ENCODE assay signal across 16 mouse cellular contexts in genomic region chr15:102156836-102157235, GRCm38 (mm10). TPM values are rescaled to one million over a fixed set of nuclear protein-coding genes. Genes with fewer than 3 reads are reported as not detected.
DNase-seq lines count a peak whose midpoint lies in the region; ATAC-seq and TF ChIP-seq lines count a peak whose summit lies in the region.
"Had no signal": no experiment of that assay in that cellular context is flagged by ENCODE, and none has a peak within 500 bp of the region (broad histone marks: within the 10 kb centered on the region; RNA-seq: fewer than 3 reads in every experiment).

No protein-coding gene starts in this region.

- TF ChIP-seq CTCF in E14TG2a.4 (conservative IDR thresholded peaks at IDR 0.05; ENCODE audit: low read length), result no peak

- no peaks in the 10 kb centered on the region for H3K9me3 ChIP-seq in E14TG2a.4 (ENCODE audit: low read length)
- H3K9me3 ChIP-seq in hindbrain, embryonic 10.5 days, result no peaks in the 10 kb centered on the region
- H3K9me3 ChIP-seq in midbrain, embryonic 13.5 days, result no peaks in the 10 kb centered on the region; the same call in 1 of the 2 replicates
- H3K9me3 ChIP-seq in kidney, embryonic 16.5 days (ENCODE audit: low read length), result no peaks in the 10 kb centered on the region
- H3K9me3 ChIP-seq: embryonic facial prominence, embryonic 15.5 days; neural tube, embryonic 13.5 days had no signal

- H3K9ac ChIP-seq in midbrain, embryonic 13.5 days (replicated peaks), result 0 out of 2 replicates have a peak overlapping the region, but pooled peaks have one; percentile 19
- no peak overlapping the region; the same call in 1 of the 2 replicates for H3K9ac ChIP-seq in kidney, embryonic 16.5 days (replicated peaks; ENCODE audit: low read length)
- H3K9ac ChIP-seq: embryonic facial prominence, embryonic 15.5 days; lung, embryonic 14.5 days; neural tube, embryonic 13.5 days had no signal

- H3K4me3 ChIP-seq in E14TG2a.4 (replicated peaks; ENCODE audit: low read length), result peak overlapping the region; percentile 61
- H3K4me3 ChIP-seq in hindbrain, embryonic 10.5 days, result peak overlapping the region; percentile 3; the same call in 1 of the 2 replicates
- H3K4me3 ChIP-seq in midbrain, embryonic 13.5 days (replicated peaks), result no peak overlapping the region
- H3K4me3 ChIP-seq in kidney, embryonic 16.5 days (ENCODE audit: low read length), result no peak overlapping the region
- H3K4me3 ChIP-seq: embryonic facial prominence, embryonic 15.5 days; gastrocnemius, adult 2 months; neural tube, embryonic 13.5 days had no signal

- peak; percentile 48 to 61 for DNase-seq in cerebellum, postnatal 10 days
- no peak for DNase-seq in cerebellum, adult 9-10 months
- DNase-seq in hindbrain, embryonic 10.5 days (ENCODE audit: low spot score), result peak; percentile 50
- DNase-seq in B cell, adult 2 months, result no peak
- DNase-seq: adrenal gland, adult 8-10 months; cerebellum, adult 11 months; gastrocnemius, adult 2 months; kidney, adult 9 months; lung, embryonic 14.5 days; thymus, postnatal 14 days had no signal

- peak overlapping the region; percentile 77 for H3K27ac ChIP-seq in hindbrain, embryonic 10.5 days
- no peak overlapping the region for H3K27ac ChIP-seq in midbrain, embryonic 13.5 days
- no peak overlapping the region for H3K27ac ChIP-seq in kidney, embryonic 16.5 days (ENCODE audit: low read length)
- H3K27ac ChIP-seq: embryonic facial prominence, embryonic 15.5 days; gastrocnemius, adult 2 months; neural tube, embryonic 13.5 days had no signal

- 29% methylated on average over 20 of the region's 20 CpGs for WGBS in hindbrain, embryonic 10.5 days
- 23% methylated on average over 20 of the region's 20 CpGs for WGBS in midbrain, embryonic 13.5 days
- 44% methylated on average over 20 of the region's 20 CpGs for WGBS in kidney, embryonic 16.5 days

- no peaks in the 10 kb centered on the region for H3K36me3 ChIP-seq in E14TG2a.4 (ENCODE audit: insufficient read depth, low read length)
- H3K36me3 ChIP-seq in hindbrain, embryonic 10.5 days, result no peaks in the 10 kb centered on the region
- H3K36me3 ChIP-seq in midbrain, embryonic 13.5 days, result no peaks in the 10 kb centered on the region
- H3K36me3 ChIP-seq in kidney, embryonic 16.5 days (ENCODE audit: insufficient read depth, low read length), result no peaks in the 10 kb centered on the region
- H3K36me3 ChIP-seq: embryonic facial prominence, embryonic 15.5 days; neural tube, embryonic 13.5 days had no signal

- H3K27me3 ChIP-seq in E14TG2a.4 (ENCODE audit: insufficient read depth, low read length), result peaks cover 2% of the 10 kb centered on the region; the same call in 1 of the 2 replicates
- 0 out of 2 replicates have a peak, but pooled peaks cover 8% of the 10 kb centered on the region for H3K27me3 ChIP-seq in hindbrain, embryonic 10.5 days (ENCODE audit: insufficient read depth, poor library complexity, severe bottlenecking)
- H3K27me3 ChIP-seq in midbrain, embryonic 13.5 days, result no peaks in the 10 kb centered on the region
- no peaks in the 10 kb centered on the region for H3K27me3 ChIP-seq in kidney, embryonic 16.5 days (ENCODE audit: insufficient read depth, low read length)
- H3K27me3 ChIP-seq: embryonic facial prominence, embryonic 15.5 days; neural tube, embryonic 13.5 days had no signal

- peak overlapping the region; percentile 15; the same call in 1 of the 2 replicates for H3K4me2 ChIP-seq in midbrain, embryonic 13.5 days (replicated peaks)
- no peak overlapping the region for H3K4me2 ChIP-seq in kidney, embryonic 16.5 days (replicated peaks; ENCODE audit: low read depth, low read length)
- H3K4me2 ChIP-seq: embryonic facial prominence, embryonic 15.5 days; lung, embryonic 14.5 days; neural tube, embryonic 13.5 days had no signal

- peaks cover 71% of the 10 kb centered on the region for H3K4me1 ChIP-seq in E14TG2a.4 (replicated peaks; ENCODE audit: low read depth, low read length)
- peaks cover 49% of the 10 kb centered on the region for H3K4me1 ChIP-seq in hindbrain, embryonic 10.5 days (replicated peaks)
- H3K4me1 ChIP-seq in midbrain, embryonic 13.5 days (replicated peaks), result peaks cover 13% of the 10 kb centered on the region
- peaks cover 8% of the 10 kb centered on the region; the same call in 1 of the 2 replicates for H3K4me1 ChIP-seq in kidney, embryonic 16.5 days (ENCODE audit: insufficient read depth, low read length)
- H3K4me1 ChIP-seq: embryonic facial prominence, embryonic 15.5 days had no signal

- ATAC-seq in midbrain, embryonic 13.5 days, result peak; percentile 75
- ATAC-seq in inflammation-experienced regulatory T-cells, adult 6 months, result no peak
- no peak for ATAC-seq in kidney, embryonic 16.5 days (ENCODE audit: low FRiP score, low TSS enrichment)

RNA-seq across cellular contexts. Expression of gene Soat2, which starts 6.5 kb away (rescaled TPM):
- polyA plus RNA-seq in hindbrain, embryonic 10.5 days (2016; fragmentation: Nextera tagmentation; extraction: Ambion mirVana), result 0.35 and 0.38 TPM in 2 replicates
- not detected in 2 replicates for polyA plus RNA-seq in midbrain, embryonic 13.5 days (2015; fragmentation: Nextera tagmentation; extraction: Ambion mirVana)
- polyA plus RNA-seq in inflammation-experienced regulatory T-cells, adult 6 months (2017; shearing (Covaris generic)), result 1 to 10 TPM in 2 of 3 experiments, under 1 TPM in 1; 0.94 to 4.9 (median 1.3) TPM
- polyA plus RNA-seq in kidney, embryonic 16.5 days (2015; fragmentation: Nextera tagmentation; extraction: Ambion mirVana), result 0.40 and 0.41 TPM in 2 replicates

RNA-seq across cellular contexts. Expression of gene Igfbp6, which starts 12.7 kb away (rescaled TPM):
- polyA plus RNA-seq in hindbrain, embryonic 10.5 days (2016; fragmentation: Nextera tagmentation; extraction: Ambion mirVana), result 0.20 TPM in 1 of 2 replicates, not detected in the other
- 0.72 and 0.81 TPM in 2 replicates for polyA plus RNA-seq in midbrain, embryonic 13.5 days (2015; fragmentation: Nextera tagmentation; extraction: Ambion mirVana)
- under 1 TPM in 1 of 3 experiments, not detected in 2; 0.33 TPM for polyA plus RNA-seq in inflammation-experienced regulatory T-cells, adult 6 months (2017; shearing (Covaris generic))
- polyA plus RNA-seq in kidney, embryonic 16.5 days (2015; fragmentation: Nextera tagmentation; extraction: Ambion mirVana), result 33.0 and 33.9 TPM in 2 replicates

RNA-seq across cellular contexts. Expression of gene Spryd3, which starts 20.8 kb away (rescaled TPM):
- polyA plus RNA-seq in hindbrain, embryonic 10.5 days (2016; fragmentation: Nextera tagmentation; extraction: Ambion mirVana), result 14.6 and 17.6 TPM in 2 replicates
- polyA plus RNA-seq in midbrain, embryonic 13.5 days (2015; fragmentation: Nextera tagmentation; extraction: Ambion mirVana), result 38.0 and 38.5 TPM in 2 replicates
- 10 to 100 TPM; 32.1 to 44.8 (median 33.6) TPM for polyA plus RNA-seq in inflammation-experienced regulatory T-cells, adult 6 months (2017; shearing (Covaris generic))
- 19.0 and 22.4 TPM in 2 replicates for polyA plus RNA-seq in kidney, embryonic 16.5 days (2015; fragmentation: Nextera tagmentation; extraction: Ambion mirVana)

RNA-seq across cellular contexts. Expression of gene Zfp740, which starts 46.2 kb away (rescaled TPM):
- polyA plus RNA-seq in hindbrain, embryonic 10.5 days (2016; fragmentation: Nextera tagmentation; extraction: Ambion mirVana), result 61.8 and 67.1 TPM in 2 replicates
- polyA plus RNA-seq in midbrain, embryonic 13.5 days (2015; fragmentation: Nextera tagmentation; extraction: Ambion mirVana), result 81.1 and 83.0 TPM in 2 replicates
- polyA plus RNA-seq in inflammation-experienced regulatory T-cells, adult 6 months (2017; shearing (Covaris generic)), result 10 to 100 TPM; 20.3 to 33.3 (median 25.5) TPM
- polyA plus RNA-seq in kidney, embryonic 16.5 days (2015; fragmentation: Nextera tagmentation; extraction: Ambion mirVana), result 82.1 and 88.7 TPM in 2 replicates

RNA-seq across cellular contexts. Expression of gene Csad, which starts 47.7 kb away (rescaled TPM):
- 34.0 and 35.5 TPM in 2 replicates for polyA plus RNA-seq in hindbrain, embryonic 10.5 days (2016; fragmentation: Nextera tagmentation; extraction: Ambion mirVana)
- 37.9 and 40.2 TPM in 2 replicates for polyA plus RNA-seq in midbrain, embryonic 13.5 days (2015; fragmentation: Nextera tagmentation; extraction: Ambion mirVana)
- 10 to 100 TPM in 2 of 3 experiments, 1 to 10 TPM in 1; 5.0 to 14.6 (median 14.0) TPM for polyA plus RNA-seq in inflammation-experienced regulatory T-cells, adult 6 months (2017; shearing (Covaris generic))
- 131 and 153 TPM in 2 replicates for polyA plus RNA-seq in kidney, embryonic 16.5 days (2015; fragmentation: Nextera tagmentation; extraction: Ambion mirVana)

Comparison
In these comparisons a context has a peak if more than half of its experiments do, and no peak if none do; other contexts are left out.
1. DNase-seq: peak in cerebellum, postnatal 10 days (2 of 2) and hindbrain, embryonic 10.5 days (single experiment); none in cerebellum, adult 9-10 months (single experiment) and B cell, adult 2 months (0 of 2).
2. H3K4me3 ChIP-seq: peak in E14TG2a.4 (single experiment) and hindbrain, embryonic 10.5 days (single experiment); none in midbrain, embryonic 13.5 days (single experiment) and kidney, embryonic 16.5 days (single experiment).
3. RNA of gene Igfbp6, which starts 12.7 kb away (polyA plus RNA-seq): 33.0 to 33.9 TPM in kidney, embryonic 16.5 days; 0.72 to 0.81 TPM in midbrain, embryonic 13.5 days, 0.33 TPM in inflammation-experienced regulatory T-cells, adult 6 months and 0.20 TPM in hindbrain, embryonic 10.5 days; every median in the first group is over 10 times any median in the second.